Mouse (Mus musculus): ENCODE results near the gene Akap11.

The Akap11 gene

DNA sequence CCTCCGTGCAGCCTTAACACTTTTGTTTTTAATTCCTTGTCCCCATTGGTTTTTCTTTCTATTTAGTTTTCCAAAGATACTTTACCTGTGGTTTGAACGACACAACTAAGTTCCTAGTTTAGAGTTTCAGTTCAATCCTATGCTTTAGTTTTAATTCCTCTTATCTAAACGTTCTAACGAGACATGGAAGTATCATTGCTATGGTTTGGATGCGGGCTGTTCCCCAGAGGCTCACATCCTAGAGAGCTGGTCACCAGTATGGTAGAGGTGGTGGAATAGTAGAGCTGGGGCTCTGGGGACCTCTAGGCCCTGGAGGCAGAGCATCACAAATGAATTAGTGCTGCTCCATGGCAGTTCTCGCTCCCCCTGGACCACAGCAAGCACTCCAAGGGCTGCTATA, 9.7 kb downstream of the Akap11 start:
- DNase-seq: no peak

DNA sequence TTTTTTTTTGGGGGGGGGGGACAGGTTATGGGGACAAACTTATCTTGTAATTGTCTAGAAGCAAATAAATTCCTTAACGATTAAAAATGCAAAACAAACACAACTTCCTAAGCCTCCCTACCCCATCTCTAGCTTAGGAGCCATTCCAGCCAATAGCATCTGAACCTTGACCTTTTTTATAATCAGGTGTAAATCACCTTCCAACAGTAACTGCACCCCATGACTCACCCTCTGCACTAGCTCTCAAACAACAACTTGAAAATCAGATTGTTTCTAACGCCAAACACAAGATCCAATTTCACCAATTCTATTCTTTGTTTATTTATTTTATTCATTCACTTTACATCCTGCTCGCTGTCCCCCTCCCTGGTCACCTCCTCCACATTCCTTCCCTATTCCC, 10.1 kb downstream of the Akap11 start:
- DNase-seq: no peak

DNA sequence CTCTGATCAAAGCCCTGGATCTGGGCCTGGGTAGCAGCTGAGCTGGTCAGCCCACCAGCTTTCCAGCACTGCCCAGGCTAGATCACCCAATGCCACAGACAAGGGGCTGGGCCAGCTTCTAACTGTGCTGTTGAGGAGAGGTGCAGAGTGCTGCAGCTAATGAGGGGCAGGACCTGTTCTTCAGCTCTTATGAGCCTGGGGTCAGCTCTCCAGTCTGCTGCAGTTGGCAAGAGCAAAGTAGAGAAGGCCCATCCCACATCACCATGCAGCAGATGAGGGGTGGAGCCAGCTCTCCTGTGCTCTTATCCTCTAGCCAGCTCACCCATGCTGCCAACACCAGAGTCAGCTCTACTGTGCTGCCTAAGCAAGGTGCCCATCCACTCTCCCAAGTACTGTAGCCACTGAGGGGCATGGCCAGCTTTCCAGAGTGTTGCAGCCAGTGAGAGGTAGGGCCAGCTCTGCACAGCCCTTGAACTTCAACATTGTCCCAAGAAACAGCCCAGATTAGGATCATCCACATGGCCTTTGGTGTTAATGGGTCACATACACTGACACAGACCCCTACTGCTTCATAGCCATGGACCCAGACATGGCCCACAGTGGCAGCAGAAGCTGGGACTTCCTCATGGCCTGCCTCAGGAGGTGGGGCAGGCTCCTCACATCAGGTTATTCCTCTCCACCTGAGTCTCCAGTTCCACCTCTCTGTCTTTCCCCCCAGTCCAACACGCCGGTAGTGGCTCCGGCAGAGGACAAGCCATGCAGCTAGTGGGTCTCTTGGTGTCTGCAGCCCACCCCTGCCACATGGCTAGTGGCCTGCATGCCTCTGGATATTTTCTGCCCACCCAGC, 10.8 kb downstream of the Akap11 start:
- no peak for DNase-seq

DNA sequence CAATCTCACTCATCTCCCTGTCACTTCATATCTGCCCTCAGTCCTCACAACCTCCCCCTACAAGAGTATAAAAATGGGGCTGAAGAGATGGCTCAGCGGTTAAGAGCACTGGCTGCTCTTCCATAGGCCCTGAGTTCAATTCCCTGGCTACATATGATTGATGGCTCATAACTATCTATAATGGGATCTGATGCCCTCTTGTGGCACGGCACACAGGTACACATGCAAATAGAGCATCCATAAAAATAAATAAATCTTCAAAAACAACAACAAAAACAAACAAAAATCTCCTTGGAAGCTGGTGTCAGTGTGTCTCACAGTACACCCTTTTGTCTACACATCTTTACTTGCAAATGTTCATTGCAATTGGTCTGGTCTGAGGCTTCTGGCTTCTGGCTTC, 11.5 kb downstream of the Akap11 start:
- no peak for DNase-seq

DNA sequence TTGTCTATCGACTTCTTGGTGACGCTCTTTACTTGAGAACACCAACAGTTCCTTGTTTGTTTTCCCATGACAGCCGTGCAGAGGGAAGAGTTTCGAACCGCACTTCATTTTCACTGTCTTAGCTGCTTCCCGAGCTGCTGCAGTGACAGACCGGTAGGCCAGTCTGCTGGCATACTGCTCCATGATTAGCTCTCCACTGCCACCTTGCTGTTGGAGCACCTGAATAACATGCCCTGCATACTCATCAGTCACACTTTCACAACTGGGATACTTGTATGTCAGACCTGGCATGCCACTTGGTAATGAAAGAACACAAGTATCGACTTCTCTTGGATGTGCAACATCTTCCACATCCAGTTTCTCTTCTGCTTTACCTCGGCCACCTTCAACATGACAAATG, 25.9 kb downstream of the Akap11 start:
- peak in 1 of 2 experiments; percentile 25 for DNase-seq

DNA sequence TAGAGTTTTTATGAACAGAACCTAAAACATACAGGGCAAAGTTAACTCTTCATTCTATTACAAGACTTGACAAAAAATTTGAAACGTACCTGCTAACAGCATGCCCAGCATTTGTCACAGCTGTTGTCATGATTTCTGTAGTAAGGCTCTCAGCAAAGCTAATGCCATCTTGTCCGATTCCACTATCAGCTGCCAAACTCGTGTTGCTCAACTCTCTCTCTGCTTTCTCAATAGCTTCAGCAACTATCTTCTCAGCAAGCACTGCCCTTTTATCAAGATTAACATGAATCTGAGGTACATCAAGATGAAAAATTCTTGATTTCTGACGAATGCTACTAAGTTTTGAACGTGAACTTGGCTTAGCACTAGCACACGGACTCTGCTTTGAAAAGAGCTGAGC, 26.8 kb downstream of the Akap11 start:
- DNase-seq: no peak

DNA sequence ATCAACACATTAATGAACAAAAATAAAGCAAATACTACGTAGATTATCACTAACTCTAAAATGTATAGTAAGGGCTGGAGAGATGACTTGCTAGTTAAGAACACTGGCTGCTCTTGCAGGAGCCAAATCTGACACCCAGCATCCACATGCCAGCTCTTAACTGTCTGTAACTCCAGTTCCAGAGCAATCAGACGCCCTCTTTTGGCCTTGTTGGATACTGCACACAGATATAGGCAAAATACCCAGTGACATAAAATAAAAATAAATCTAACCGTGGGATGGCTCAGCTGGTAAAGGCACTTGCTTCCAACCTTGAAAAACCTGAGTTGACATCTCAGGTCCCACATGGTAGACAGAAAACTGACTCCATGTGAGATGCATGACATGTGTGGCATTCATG, 36.0 kb downstream of the Akap11 start:
- no peak for DNase-seq

DNA sequence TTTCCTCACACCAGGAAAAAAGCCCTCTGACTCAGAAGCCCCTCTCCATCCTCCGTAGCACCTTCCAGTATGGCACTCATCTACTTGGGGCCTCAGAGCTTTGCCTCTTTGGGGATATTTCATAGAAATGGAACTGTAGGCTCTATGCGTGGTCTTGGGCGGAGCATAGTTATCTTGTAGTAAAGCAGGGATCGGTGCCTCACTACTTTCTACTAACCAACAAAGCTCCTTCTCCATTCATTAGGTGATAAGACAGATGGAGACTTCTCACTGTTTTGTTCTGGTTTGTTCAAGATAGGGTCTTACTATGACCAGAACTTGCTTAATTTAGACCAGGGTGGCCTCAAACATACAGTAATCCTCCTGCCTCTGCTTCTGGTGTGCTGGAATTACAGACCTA, 39.9 kb downstream of the Akap11 start:
- no peak for DNase-seq

DNA sequence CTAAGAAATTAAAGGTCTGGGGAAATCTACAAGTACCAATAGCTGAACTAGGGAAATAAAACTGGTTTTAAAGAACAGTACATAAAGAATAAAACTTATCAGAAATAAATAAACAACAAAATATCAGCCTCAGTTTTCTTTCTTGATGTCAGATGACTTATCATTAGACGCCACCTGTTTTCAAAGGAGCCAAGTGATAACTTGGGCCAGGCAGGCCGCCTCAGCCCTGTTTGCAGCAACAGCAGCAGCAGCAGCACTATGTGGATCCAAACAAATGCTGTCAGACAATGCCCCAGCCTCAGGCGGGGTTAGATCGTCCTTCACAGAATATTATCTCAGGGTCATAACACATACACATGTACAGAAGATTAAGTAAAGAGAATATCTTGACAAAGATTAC, 41.4 kb downstream of the Akap11 start:
- DNase-seq: no peak

DNA sequence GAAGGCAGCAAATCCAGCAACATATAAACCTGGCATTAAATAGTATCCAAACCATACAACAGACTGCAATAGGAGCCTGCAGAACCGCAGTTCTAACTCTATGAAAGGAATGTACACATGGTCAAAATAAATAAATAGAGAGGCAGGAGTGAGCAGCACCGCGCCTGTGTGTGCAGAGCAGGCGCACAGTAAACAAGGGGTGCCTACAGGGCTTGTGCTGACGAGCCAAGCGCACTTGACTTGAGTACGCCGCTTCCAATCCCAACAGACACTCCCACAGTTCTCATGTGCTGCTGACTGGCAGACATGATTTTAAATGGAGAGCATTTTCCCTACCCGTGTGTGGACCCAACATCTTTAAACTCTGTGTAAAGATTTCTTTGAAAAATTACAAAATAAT, 44.0 kb downstream of the Akap11 start:
- DNase-seq: peak; percentile 62 to 74

DNA sequence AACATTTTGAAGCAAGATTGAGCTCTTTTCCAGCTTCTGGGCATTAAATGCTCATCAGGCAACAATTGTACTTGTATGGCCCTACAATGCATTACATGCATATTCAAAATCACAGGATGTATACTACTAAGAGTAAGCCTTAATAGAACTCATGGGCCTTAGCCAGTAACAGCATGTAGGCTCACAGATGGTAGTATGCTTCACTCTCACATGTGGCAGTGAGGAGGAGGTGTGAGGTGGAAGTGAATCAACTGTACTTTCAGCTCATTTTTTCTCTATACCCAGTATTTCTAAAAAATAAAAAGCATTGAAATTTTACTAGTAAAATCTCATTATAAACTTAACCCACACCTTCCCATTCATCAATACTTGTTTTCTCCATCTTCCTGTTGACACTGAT, 45.2 kb downstream of the Akap11 start:
- DNase-seq: no peak

DNA sequence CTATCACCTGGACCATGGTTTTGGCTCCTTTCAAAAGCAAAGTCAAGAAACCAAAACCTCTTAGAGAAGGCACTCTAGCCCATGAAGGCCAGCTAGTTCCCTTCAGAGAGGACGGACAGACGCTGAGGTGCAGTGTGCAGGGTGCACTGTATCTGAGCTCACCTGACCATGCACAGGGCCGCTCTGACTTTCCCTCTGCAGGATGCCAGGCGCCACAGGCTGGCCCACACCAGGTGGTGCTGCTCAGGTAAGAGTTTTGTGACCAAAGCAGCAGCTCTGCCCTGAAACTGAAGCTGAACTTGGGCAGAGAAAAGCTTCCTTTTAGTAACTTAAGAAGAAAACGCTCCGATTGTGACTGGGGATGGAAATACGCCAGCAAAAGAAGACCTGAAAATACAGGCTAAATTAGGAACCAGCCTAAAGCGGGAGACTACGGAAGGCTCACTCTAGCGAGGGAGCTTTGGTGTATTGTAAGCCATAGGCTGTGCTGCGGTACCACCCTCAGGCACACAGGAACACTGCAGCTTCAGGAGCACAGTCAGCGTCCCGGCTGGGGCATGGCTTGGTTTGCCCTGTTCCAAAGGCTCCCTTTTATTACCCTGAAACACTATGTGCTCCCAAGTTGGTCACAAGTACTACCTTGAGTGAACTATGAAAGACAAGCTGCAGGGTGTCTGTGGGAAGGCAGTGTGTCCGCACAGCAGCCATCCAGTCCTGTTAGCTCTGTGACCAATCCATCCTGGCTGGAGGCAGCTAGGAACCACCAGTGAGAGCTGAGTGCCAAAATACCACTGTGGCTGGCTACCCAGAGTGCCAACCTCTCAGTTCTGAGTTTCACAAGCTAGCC, 54.0 kb downstream of the Akap11 start:
- peak; percentile 7 to 20 for DNase-seq

DNA sequence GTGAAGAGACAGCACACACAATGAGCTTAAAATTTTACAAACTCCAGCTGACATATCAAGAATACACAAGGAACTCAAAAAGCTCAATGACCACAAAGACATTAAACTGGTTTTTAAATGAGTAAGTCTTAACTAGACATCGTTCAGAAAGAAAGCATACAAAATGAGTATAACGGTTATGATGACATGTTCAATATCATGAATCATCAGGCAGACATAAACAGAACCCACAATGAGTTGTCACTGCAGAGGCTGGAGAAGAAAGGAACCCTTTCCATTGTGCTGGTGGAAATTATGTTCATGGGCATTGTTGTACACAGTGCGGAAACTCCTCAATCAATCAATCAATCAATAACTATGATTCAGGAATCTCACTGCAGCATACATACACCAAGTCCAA, 62.5 kb downstream of the Akap11 start:
- no peak for DNase-seq

DNA sequence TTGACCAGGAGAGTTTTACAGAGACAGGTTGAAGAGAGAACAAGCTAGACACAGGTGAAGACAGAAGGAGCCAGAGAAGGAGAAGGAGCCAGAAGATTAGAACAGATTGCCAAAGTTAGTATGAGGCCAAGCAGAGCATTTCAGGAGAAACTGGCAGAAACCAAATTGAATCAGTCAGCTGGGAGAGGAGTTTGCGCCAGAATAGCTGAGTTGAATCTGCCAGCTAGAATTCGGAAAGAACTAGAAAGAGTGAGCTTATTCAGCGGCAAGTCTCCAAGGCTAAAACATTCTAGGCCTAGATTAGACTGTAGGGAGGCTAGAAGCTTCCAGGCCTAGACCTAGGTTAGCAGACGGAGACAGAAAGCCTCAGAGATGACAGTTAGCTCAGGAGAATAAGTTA, 65.9 kb downstream of the Akap11 start:
- DNase-seq: no peak

DNA sequence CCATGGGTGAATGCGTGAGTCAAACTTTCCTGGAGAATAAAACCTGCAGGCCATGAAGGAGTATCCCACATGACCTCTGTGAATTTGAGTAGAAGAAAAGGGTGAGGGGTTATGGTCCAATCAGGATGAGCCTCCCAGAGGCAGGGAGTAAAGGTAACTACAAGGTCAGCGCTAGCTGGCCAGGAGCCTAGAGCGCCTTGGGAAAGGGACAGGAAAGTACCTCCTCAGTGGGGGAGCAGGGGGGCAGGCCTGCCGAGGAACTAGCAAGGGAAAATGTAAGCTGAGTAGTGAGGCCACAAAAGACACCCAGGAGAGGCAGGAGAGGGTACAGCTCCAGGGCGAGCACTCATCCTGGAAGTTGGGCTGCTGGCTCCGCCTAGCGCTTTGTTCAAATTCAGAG, 67.6 kb downstream of the Akap11 start:
- DNase-seq: no peak

DNA sequence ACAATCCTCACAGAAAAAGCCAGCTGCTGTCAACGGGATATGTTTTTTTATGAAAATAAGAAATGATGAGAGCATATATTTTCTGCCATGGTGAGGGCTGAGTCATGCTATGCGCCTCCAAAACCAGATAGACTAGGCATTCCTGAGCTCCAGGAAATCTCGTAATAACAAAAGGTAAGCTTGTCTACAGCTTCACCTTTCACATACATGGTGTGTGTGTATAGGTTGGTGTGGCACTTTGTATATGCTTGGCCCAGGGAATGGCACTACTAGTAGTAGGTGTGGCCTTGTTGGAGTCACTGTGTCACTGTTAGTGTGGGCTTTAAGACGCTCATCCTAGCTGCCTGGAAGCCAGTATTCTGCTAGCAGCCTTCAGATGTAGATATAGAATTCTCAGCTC, 68.6 kb downstream of the Akap11 start:
- DNase-seq: no peak

DNA sequence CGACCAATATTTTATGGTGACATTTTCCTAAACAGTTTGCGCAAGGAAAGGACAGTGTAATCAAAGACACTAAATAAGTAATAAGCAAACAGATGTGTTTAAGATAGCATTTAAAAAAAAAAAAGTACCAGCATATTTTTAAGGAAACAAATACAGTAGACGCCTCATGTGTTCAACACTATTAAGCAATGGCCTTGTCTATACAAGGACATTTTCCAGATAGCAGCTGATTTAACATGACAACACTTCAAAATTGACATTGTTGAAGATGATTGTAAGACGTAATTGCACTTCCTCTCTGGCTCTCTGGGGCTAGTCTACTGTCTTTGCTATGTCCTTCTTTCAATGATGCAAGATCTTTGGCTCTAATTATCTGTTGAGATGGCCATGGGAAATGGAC, 72.3 kb downstream of the Akap11 start:
- no peak for DNase-seq

DNA sequence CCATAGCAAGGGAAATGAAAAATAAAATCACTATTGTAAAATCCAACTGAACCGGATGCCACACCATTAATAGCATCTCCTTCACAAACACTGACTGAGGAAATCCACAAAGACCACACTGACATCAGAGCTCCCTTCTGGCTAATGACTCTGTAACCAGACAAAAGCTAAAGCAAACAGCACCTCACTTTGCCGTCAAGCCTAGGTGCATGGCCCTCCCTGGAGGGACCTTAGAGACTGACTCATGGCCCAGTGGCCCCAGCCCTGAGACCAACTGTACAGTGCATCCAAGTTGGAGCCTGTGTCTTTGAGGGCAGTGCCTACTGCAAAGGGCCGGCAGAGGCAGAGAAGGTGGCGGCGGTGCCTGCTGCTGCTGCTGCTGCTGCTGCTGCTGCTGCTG, 77.5 kb downstream of the Akap11 start:
- no peak for DNase-seq

DNA sequence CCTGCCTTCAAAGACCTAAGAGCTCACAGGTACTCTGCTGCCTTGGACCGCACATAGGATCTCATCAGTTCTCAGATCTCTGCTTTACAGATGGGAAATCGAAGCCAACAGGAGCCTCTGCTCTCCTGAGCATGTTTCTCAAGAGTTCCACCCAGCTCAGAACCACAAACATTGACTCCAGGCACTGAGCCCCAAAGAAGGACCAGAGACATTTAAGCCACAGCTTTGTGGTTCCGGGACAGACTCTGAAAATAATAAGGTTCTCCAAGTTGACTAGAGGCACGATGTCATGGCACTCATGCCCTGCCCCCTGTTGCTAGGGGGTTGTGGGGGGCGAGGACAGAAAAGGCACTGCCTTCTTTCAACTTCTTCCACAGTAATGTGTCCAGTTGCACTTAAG, 77.9 kb downstream of the Akap11 start:
- DNase-seq: no peak

DNA sequence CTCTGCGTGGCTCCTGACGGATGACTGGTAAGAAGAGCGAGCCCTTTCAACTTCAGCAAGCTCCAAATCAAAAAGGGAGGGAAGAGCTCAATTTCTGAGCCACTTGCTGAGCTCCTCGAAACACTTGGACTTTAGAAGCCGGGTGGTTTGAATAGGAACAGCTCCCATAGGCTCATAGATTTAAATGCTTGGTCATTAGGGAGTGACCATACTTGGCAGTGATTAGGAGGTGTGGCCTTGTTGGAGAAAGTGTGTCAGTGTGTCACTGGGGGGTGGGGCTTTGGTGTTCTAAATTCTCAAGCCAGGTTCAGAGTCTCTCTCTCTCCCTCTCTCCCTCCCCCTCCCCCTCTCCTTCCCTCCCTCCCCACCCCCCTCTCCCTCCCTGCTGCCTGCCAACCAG, 81.6 kb downstream of the Akap11 start:
- no peak for DNase-seq

DNA sequence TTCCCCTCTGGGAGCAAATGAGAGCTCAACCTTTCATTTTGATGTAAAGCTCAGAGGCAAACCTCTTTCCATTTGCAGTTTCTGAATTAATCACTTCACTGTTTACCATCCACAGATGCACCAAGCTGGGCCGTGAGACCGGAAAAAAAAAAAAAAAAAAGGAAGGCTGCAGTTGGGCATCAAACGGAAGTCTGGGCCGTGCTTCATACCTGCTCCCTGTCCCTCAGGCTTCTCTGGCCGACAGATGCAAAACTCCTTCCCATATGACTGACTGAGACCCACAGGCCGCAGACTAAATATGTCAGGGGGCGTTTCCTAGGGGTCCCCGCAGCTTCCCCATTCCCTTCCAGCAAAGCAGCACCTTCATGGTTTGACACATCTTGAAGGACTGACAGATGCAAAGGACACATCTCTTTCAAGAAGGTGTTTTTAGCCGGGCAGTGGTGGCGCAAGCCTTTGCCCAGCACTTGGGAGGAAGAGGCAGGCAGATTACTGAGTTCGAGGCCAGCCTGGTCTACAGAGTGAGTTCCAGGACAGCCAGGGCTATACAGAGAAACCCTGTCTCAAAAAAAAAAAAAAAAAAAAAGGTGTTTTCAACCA, 87.7 kb downstream of the Akap11 start:
- no peak for DNase-seq

DNA sequence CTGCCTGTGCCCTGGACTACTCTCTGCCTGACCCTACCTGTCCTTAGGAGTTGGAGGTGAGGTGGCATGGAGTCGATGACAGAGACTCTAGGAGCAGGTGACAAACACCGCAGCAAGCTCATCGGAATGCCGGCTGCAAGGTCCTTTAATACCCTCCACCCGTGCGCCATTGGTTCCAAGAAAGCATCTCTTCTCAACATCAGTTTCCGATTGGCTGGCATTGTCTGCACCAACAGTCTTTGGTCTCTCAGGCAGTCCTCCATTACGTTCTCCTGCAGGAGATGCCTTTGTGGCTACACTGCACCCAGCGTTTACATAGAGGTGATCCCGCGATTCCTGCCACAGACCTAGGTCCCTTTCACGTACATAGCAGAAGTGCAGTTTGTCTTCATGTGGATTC, 88.6 kb downstream of the Akap11 start:
- no peak for DNase-seq

DNA sequence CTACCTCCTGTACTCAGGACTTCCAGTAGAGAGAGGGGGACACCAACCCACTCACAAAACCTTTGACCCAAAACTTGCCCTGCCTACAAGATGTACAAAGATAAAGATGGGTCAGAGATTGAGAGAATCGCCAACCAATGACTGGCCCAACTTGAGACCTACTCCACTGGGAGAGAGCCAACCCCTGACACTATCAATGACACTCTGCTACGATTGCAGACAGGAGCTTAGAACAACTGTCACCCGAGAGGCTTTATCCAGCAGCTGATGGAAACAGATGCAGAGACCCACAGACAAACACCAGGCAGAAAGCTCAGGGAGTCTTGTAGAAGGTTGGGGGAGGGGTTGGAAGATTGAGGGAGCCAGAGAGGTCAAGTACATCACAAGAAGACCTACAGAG, 89.1 kb downstream of the Akap11 start:
- DNase-seq: no peak
